In genomic region chr13:113573377-113573776, GRCm38 (mm10) we compare ENCODE assay signal across 17 mouse cellular contexts. TPM values are rescaled to one million over a fixed set of nuclear protein-coding genes. Genes with fewer than 3 reads are reported as not detected.
DNase-seq lines count a peak whose midpoint lies in the region; ATAC-seq lines count a peak whose summit lies in the region.
"Had no signal": no experiment of that assay in that cellular context is flagged by ENCODE, and none has a peak within 500 bp of the region (broad histone marks: within the 10 kb centered on the region; RNA-seq: fewer than 3 reads in every experiment).

No protein-coding gene starts in this region.

- ATAC-seq in granulocyte monocyte progenitor cell, adult 5-6 weeks (replicated peaks; ENCODE audit: poor library complexity, severe bottlenecking) = peak; percentile 73
- peak; percentile 62 for ATAC-seq in megakaryocyte progenitor cell, adult 5-6 weeks (replicated peaks; ENCODE audit: poor library complexity)
- ATAC-seq: forebrain, embryonic 13.5 days; forebrain, embryonic 15.5 days; Patski had no signal

- peak; percentile 80 for DNase-seq in heart, adult 11 months
- no peak for DNase-seq in heart, adult 9 months (ENCODE audit: low spot score in 2 of 2)
- DNase-seq in layer of hippocampus, adult 18-20 months (ENCODE audit: low spot score in 2 of 2) = no peak
- DNase-seq: adrenal gland, adult 8-10 months; adrenal gland, postnatal 14 days; adrenal gland, postnatal 36 days; B cell, adult 2 months; cerebellum, adult 11-12 months; cerebellum, adult 2 months; cerebellum, adult 9-10 months; cerebellum, postnatal 10 days; cerebellum, postnatal 25 days had no signal

RNA-seq across cellular contexts. Expression of gene Snx18, which starts 45.0 kb away (rescaled TPM):
- 25.5 and 39.0 TPM in 2 replicates for total RNA-seq in granulocyte monocyte progenitor cell, adult 5-6 weeks (2014; fragmentation: Nextera tagmentation)
- total RNA-seq in granulocyte monocyte progenitor cell, adult 5-6 weeks (2017) = 46.2 and 47.1 TPM in 2 replicates
- total RNA-seq in megakaryocyte progenitor cell, adult 5-6 weeks (2015) = 35.4 and 45.4 TPM in 2 replicates
- 40.1 and 42.2 TPM in 2 replicates for total RNA-seq in megakaryocyte progenitor cell, adult 5-6 weeks (2017)
- total RNA-seq in layer of hippocampus, adult 18-20 months (2021) = 10 to 100 TPM; 22.7 to 23.5 TPM
